Mouse (Mus musculus) bone marrow macrophage, adult 2 months (primary cell): ENCODE results near the gene Dnah2. TPM values are rescaled to one million over a fixed set of nuclear protein-coding genes. Genes with fewer than 3 reads are reported as not detected.

ENCODE experiments used
- H3K27ac ChIP-seq: 2 replicates; pipeline ENCODE4 v1.5.1; 2012; ENCODE audit warnings: low read depth, low read length; ENCODE audit not compliant: insufficient read depth
- H3K4me1 ChIP-seq: 2 replicates; pipeline ENCODE4 v1.6.1; 2012; ENCODE audit warnings: low read length; ENCODE audit not compliant: control insufficient read depth, insufficient read depth
- H3K4me3 ChIP-seq: 2 replicates; pipeline ENCODE4 v1.5.1; 2012; ENCODE audit warnings: mild to moderate bottlenecking, low read length, moderate library complexity; ENCODE audit not compliant: insufficient read depth
- CTCF ChIP-seq: IDR thresholded peaks from 2 replicates; pipeline ENCODE4 v1.5.1; 2012; ENCODE audit warnings: low read depth, mild to moderate bottlenecking, low read length, moderate library complexity
- POLR2A ChIP-seq: IDR thresholded peaks from 2 replicates; pipeline ENCODE4 v1.6.1; 2012; ENCODE audit warnings: mild to moderate bottlenecking, low read depth, low read length, borderline replicate concordance
- polyA plus RNA-seq: library from polyadenylated mRNA; stranded (reverse); fragments of >200 nt; gene quantifications from 2 replicates; pipeline ENCODE4 v1.2.4, GENCODE M21; 2012; ENCODE audit not compliant: missing spikeins, insufficient read depth, insufficient read length

Gene Dnah2
- polyA plus RNA-seq, 1 experiment = 0.72 TPM

DNA sequence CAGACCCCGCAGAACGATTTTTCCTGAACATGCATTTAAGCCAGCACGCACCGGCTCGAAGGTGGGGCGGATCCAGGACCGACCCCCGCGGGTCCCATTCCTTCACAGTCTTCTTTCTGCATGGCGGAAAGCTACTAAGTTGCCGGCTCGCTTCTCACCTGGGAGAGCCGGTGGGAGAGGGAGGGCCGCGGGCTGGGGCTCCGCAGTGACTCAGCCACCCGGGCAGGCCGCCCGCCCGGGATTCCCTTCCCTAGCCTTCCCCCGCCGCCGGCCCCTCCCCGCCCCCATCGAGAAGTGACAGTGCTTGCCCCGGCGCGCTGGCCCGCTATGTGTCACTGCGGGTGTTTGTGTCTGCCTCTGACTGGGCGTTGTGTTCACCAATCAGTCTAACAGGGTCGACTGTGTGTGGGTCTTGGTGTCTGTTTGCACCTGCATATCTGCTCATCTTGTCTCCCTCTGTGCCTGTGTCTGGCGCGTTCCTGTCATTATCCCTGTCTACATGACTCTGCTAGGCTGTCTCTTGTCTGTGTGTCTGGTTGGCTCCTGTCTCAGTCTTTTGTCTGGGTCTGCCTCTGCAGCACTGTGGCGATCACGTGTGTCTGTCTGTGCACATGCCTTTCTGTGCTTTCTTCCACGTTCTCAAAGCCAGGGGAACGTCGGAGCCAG, 137.2 kb downstream of the Dnah2 start:
- peaks cover 29% of the 10 kb centered on the region for H3K4me1 ChIP-seq
- H3K27ac ChIP-seq = peak overlapping the region; percentile 71
- peak overlapping the region; percentile 82 for H3K4me3 ChIP-seq
- TF ChIP-seq CTCF (no peak), POLR2A (no peak)

GRCm38 (mm10) chr11:69411073-69411535, 137.8 kb downstream of the Dnah2 start:
- Histone ChIP-seq H3K4me3 (peak overlapping the region; percentile 82), H3K27ac (peak overlapping the region; percentile 87), H3K4me1 (peaks cover 29% of the 10 kb centered on the region)
- no peak for TF ChIP-seq CTCF
- no peak; the same call in 1 of the 2 replicates for TF ChIP-seq POLR2A

GRCm38 (mm10) chr11:69410310-69411072, 138.4 kb downstream of the Dnah2 start:
- H3K27ac ChIP-seq = peak overlapping the region; percentile 88
- TF ChIP-seq CTCF (no peak), POLR2A (no peak)
- H3K4me1 ChIP-seq = peaks cover 29% of the 10 kb centered on the region
- peak overlapping the region; percentile 82 for H3K4me3 ChIP-seq

DNA sequence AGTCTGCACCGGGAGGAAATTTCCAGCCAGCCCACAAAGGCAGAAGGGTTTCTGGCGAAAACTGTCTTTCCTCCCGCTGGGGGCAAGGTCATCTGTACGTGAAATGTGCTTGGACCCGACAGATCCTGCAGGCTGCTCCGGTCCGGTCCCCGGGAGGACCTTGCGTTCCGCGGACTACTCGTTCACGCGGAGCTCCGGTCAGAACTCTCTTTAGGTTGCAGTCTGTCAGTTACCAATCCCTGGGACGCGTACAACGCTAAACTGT, 138.9 kb downstream of the Dnah2 start:
- H3K4me3 ChIP-seq = peak overlapping the region; percentile 79
- H3K27ac ChIP-seq = peak overlapping the region; percentile 88
- H3K4me1 ChIP-seq = peaks cover 25% of the 10 kb centered on the region
- TF ChIP-seq CTCF (no peak), POLR2A (no peak)

DNA sequence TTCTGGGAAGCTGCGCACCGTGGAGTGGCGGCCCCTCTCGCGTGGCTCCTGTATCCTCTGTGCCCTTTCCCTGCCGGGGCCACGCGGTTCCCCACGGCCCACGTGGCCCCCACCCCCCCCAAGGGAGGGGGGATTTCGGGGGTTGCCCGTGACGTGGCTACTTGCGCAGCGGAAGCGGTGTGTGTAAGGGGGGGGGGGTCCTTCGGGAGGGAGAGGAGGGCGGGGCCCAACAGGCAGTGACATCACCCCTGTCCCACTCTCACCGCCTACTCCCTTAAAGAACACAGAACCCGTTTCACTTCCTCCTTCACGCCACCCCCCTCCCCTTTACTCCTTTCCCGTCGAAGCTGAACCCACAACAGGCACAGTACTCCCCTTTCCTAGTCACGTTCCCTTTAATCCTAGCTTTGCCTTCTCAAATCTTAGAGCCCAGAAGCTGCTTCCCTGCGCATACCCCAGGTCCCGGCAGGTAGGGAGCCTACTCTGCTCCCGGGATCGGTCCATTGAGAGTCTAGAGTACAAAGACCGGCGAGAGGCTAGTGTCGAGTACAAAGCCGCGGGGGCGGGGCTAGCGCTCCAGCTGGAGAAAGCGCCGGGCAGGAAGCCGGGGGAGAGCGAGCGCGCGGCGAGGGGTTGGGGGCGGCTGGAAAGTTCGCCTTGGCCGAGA, 139.4 kb downstream of the Dnah2 start:
- H3K27ac ChIP-seq = peak overlapping the region; percentile 88
- H3K4me3 ChIP-seq = peak overlapping the region; percentile 79
- TF ChIP-seq POLR2A (no peak), CTCF (no peak)
- H3K4me1 ChIP-seq = peaks cover 22% of the 10 kb centered on the region

GRCm38 (mm10) chr11:69408541-69409377, 140.2 kb downstream of the Dnah2 start:
- peak overlapping the region; percentile 80 for H3K27ac ChIP-seq
- 0 out of 2 replicates have a peak, but pooled peaks have one; percentile 22 for TF ChIP-seq POLR2A
- TF ChIP-seq CTCF = no peak
- H3K4me1 ChIP-seq = peaks cover 15% of the 10 kb centered on the region

DNA sequence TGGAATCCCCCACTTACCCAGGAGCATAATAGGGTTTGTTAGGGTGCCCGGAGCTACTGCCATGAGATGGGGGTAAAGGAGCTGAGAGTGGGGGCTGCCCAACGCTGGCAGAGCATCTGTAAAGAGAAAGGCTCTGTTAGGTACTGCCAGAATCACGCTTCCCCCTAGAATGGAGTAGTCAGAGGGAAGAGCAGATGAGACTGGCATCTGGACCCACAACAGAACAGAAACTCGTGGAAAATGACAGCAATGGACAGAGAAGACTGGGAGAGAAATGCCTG, 141.2 kb downstream of the Dnah2 start:
- peaks cover 13% of the 10 kb centered on the region for H3K4me1 ChIP-seq
- no peak for TF ChIP-seq CTCF
- TF ChIP-seq POLR2A = no peak
- H3K27ac ChIP-seq = no peak overlapping the region
- H3K4me3 ChIP-seq = no peak overlapping the region

More at GRCm38 (mm10) chr11:69408541-69409377, 140.2 kb downstream of the Dnah2 start:
- peak overlapping the region; percentile 79 for H3K4me3 ChIP-seq

- no peak overlapping the region for H3K27ac ChIP-seq
- peaks cover 7% of the 10 kb centered on the region for H3K4me1 ChIP-seq
- TF ChIP-seq CTCF (no peak), POLR2A (no peak)
- no peak overlapping the region for H3K4me3 ChIP-seq
These were observed 141.8 kb downstream of the Dnah2 start for GRCm38 (mm10) chr11:69406867-69407723.

- H3K27ac ChIP-seq = no peak overlapping the region
- TF ChIP-seq POLR2A (no peak), CTCF (no peak)
- 0 out of 2 replicates have a peak, but pooled peaks cover 4% of the 10 kb centered on the region for H3K4me1 ChIP-seq
- no peak overlapping the region for H3K4me3 ChIP-seq
These were observed 142.6 kb downstream of the Dnah2 start for GRCm38 (mm10) chr11:69406282-69406681.
